Mouse (Mus musculus): Measurements from ENCODE around the gene Pin1rt1.

GRCm38 (mm10) chr2:104717231-104717735 is 1.1 kb upstream of the Pin1rt1 start:
- no peak for TF ChIP-seq CTCF (IDR thresholded peaks at IDR 0.05; ENCODE audit: control insufficient read depth, insufficient read depth, low read length)
- TF ChIP-seq POLR2A (IDR thresholded peaks at IDR 0.05; ENCODE audit: borderline replicate concordance, control insufficient read depth, low read depth, low read length) = no peak
